Mouse (Mus musculus) CH12.LX (cell line): ENCODE measurements around the gene Phb2.

Experiments
- CTCF ChIP-seq, 2 experiments: IDR thresholded peaks in 1 of 2; conservative IDR thresholded peaks in 1 of 2; 2 replicates each; pipeline ENCODE4 v1.5.1; 2011 to 2012; ENCODE audit warnings: low read depth in 2 of 2, low read length in 2 of 2, improper control_type of control experiment in 1 of 2, inconsistent platforms in 1 of 2, mild to moderate bottlenecking in 1 of 2, moderate library complexity in 1 of 2
- ELF1 ChIP-seq: IDR thresholded peaks from 2 replicates; pipeline ENCODE4 v1.6.1; 2014; ENCODE audit warnings: low read depth, mild to moderate bottlenecking, inconsistent platforms, low read length, improper control_type of control experiment
- ETS1 ChIP-seq: conservative IDR thresholded peaks from 2 replicates; pipeline ENCODE4 v1.6.1; 2012; ENCODE audit warnings: low read depth, mild to moderate bottlenecking, inconsistent platforms, low read length, improper control_type of control experiment, moderate library complexity
- POLR2AphosphoS2 ChIP-seq: IDR thresholded peaks from 2 replicates; pipeline ENCODE4 v1.6.1; 2011; ENCODE audit warnings: low read depth, low read length, improper control_type of control experiment
- RAD21 ChIP-seq: IDR thresholded peaks from 2 replicates; pipeline ENCODE4 v1.6.1; 2011; ENCODE audit warnings: low read depth, mild to moderate bottlenecking, low read length, improper control_type of control experiment, moderate library complexity
- RCOR1 ChIP-seq: conservative IDR thresholded peaks from 2 replicates; pipeline ENCODE4 v1.6.1; 2012; ENCODE audit warnings: low read depth, mild to moderate bottlenecking, inconsistent platforms, low read length, improper control_type of control experiment

DNA sequence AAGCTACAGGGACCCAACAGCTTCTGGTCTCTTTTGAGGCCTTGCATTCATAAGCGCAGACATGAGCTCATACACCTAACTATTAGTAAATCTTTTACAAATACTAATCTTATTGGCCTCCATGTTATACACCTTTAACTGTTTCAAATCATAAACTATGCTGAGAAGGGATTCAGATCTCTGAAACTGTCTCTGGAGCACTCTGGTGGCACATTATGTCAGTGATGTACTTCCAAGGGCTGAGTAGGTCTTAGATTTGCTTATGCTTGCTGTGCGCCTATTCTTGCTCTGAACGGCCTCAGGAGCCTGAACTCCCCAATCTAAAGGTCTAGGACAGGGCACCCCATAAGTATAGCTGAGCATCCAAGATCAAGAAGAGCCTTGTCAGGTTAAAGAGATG is 29.7 kb downstream of the Phb2 start:
- no peak for TF ChIP-seq CTCF (conservative IDR thresholded peaks at IDR 0.05 in 1 of 2, IDR thresholded peaks at IDR 0.05 in 1 of 2; ENCODE audit: low read depth in 2 of 2, low read length in 2 of 2)
- TF ChIP-seq RCOR1 = no peak
- no peak for TF ChIP-seq POLR2AphosphoS2
- TF ChIP-seq RAD21 = no peak
- TF ChIP-seq ETS1 = no peak
- no peak for TF ChIP-seq ELF1
